17 mouse cellular contexts compared by ENCODE assay signal in the genomic region with DNA sequence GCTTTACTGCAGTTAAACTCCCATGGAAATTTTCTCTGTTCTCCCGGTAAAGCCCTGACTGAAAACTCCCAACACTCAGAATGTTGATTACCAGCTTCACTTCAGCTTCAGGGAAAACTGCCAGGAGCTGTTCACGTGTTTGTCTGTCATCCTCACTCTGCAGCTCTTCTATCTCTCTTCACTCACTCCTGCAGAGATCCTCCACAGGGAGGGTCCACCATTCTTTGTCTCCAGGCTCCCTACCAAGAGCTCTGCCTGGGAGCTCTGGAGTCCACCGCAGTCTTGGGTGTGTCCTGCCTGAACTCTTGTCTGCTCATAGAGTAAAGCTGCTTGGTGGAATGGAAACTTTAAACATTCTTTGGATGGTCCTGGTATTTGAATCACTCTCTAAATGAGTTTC. TPM values are rescaled to one million over a fixed set of nuclear protein-coding genes. Genes with fewer than 3 reads are reported as not detected.
DNase-seq lines count a peak whose midpoint lies in the region; ATAC-seq and TF ChIP-seq lines count a peak whose summit lies in the region.
"Had no signal": no experiment of that assay in that cellular context is flagged by ENCODE, and none has a peak within 500 bp of the region (broad histone marks: within the 10 kb centered on the region; RNA-seq: fewer than 3 reads in every experiment).

No protein-coding gene starts in this region.

- no peak for TF ChIP-seq CTCF in lung, adult 2 months (IDR thresholded peaks at IDR 0.05; ENCODE audit: insufficient read depth, low read length)

- no peak overlapping the region for H3K4me3 ChIP-seq in lung, embryonic 16.5 days (ENCODE audit: low read length)
- H3K4me3 ChIP-seq in lung, adult 2 months (replicated peaks; ENCODE audit: extremely low read depth, low read depth, low read length), result no peak overlapping the region
- H3K4me3 ChIP-seq in limb, embryonic 14.5 days (replicated peaks; ENCODE audit: low read length), result no peak overlapping the region
- H3K4me3 ChIP-seq: erythroblast, embryonic 14.5 days; liver, embryonic 12.5 days; midbrain, embryonic 13.5 days had no signal

- H3K27me3 ChIP-seq in lung, embryonic 16.5 days (ENCODE audit: control insufficient read depth, insufficient read depth, low read depth, low read length), result no peaks in the 10 kb centered on the region
- H3K27me3 ChIP-seq in limb, embryonic 14.5 days (ENCODE audit: control insufficient read depth, insufficient read depth, low read length), result no peaks in the 10 kb centered on the region
- H3K27me3 ChIP-seq: liver, embryonic 12.5 days; midbrain, embryonic 13.5 days had no signal

- H3K4me2 ChIP-seq in lung, embryonic 16.5 days (ENCODE audit: low read depth, low read length), result no peak overlapping the region
- H3K4me2 ChIP-seq in limb, embryonic 14.5 days (replicated peaks; ENCODE audit: low read depth, low read length, severe bottlenecking), result no peak overlapping the region
- H3K4me2 ChIP-seq: liver, embryonic 12.5 days; midbrain, embryonic 13.5 days had no signal

- 0 out of 2 replicates have a peak, but pooled peaks have one; percentile 19 for ATAC-seq in lung, embryonic 16.5 days (ENCODE audit: low read depth)
- peak; percentile 75 for ATAC-seq in limb, embryonic 14.5 days (ENCODE audit: low FRiP score, low read depth)
- ATAC-seq: inflammation-experienced regulatory T-cells, adult 6 months; liver, embryonic 12.5 days; midbrain, embryonic 13.5 days had no signal

- peaks cover 26% of the 10 kb centered on the region for H3K4me1 ChIP-seq in lung, embryonic 16.5 days (replicated peaks; ENCODE audit: control insufficient read depth, insufficient read depth, low read length)
- peaks cover 2% of the 10 kb centered on the region for H3K4me1 ChIP-seq in lung, adult 2 months (ENCODE audit: control insufficient read depth, insufficient read depth, low read length)
- peaks cover 35% of the 10 kb centered on the region for H3K4me1 ChIP-seq in limb, embryonic 14.5 days (ENCODE audit: control insufficient read depth, insufficient read depth, low read length)
- H3K4me1 ChIP-seq: liver, embryonic 12.5 days had no signal

- H3K27ac ChIP-seq in lung, embryonic 16.5 days (ENCODE audit: low read length), result peak overlapping the region; percentile 43; the same call in 1 of the 2 replicates
- peak overlapping the region; percentile 67; the same call in 1 of the 2 replicates for H3K27ac ChIP-seq in limb, embryonic 14.5 days (replicated peaks; ENCODE audit: low read depth, low read length)
- H3K27ac ChIP-seq: liver, embryonic 12.5 days; midbrain, embryonic 13.5 days had no signal

- H3K9ac ChIP-seq in lung, embryonic 16.5 days (ENCODE audit: low read length), result no peak overlapping the region
- H3K9ac ChIP-seq in limb, embryonic 14.5 days (ENCODE audit: low read depth, low read length, severe bottlenecking), result no peak overlapping the region
- H3K9ac ChIP-seq: liver, embryonic 12.5 days; midbrain, embryonic 13.5 days had no signal

- no peak for TF ChIP-seq POLR2A in lung, adult 2 months (IDR thresholded peaks at IDR 0.05; ENCODE audit: borderline replicate concordance, extremely low read depth, low read depth, low read length)
- no peak for TF ChIP-seq POLR2A in limb, embryonic 14.5 days (IDR thresholded peaks at IDR 0.05; ENCODE audit: borderline replicate concordance, extremely low read depth, insufficient read depth, insufficient read length)

- DNase-seq in gastrocnemius, postnatal 25 days, result peak; percentile 24
- DNase-seq in gastrocnemius, adult 18-20 months (ENCODE audit: low spot score), result no peak
- no peak for DNase-seq in lung, adult 2 months
- peak; percentile 68 for DNase-seq in ZHBTc4 (ENCODE audit: low read depth, low spot score)
- DNase-seq in limb, embryonic 14.5 days (ENCODE audit: low spot score), result peak; percentile 62
- no peak for DNase-seq in testis, postnatal 10 days (ENCODE audit: low spot score)
- DNase-seq: adrenal gland, postnatal 10 days; cerebellum, adult 8-10 months; kidney, postnatal 10 days; right cerebral cortex, adult 18-20 months had no signal

- WGBS in lung, embryonic 16.5 days, result 22% methylated on average over 3 of the region's 3 CpGs
- 42% methylated on average over 3 of the region's 3 CpGs for WGBS in lung, adult 2 months
- WGBS in limb, embryonic 14.5 days, result 22% methylated on average over 3 of the region's 3 CpGs

- no peaks in the 10 kb centered on the region for H3K9me3 ChIP-seq in lung, embryonic 16.5 days (ENCODE audit: control insufficient read depth, low read length)
- no peaks in the 10 kb centered on the region for H3K9me3 ChIP-seq in limb, embryonic 14.5 days (ENCODE audit: control insufficient read depth, low read length)
- H3K9me3 ChIP-seq: liver, embryonic 12.5 days; midbrain, embryonic 13.5 days had no signal

- H3K36me3 ChIP-seq in lung, embryonic 16.5 days (ENCODE audit: control insufficient read depth, insufficient read depth, low read length), result no peaks in the 10 kb centered on the region
- no peaks in the 10 kb centered on the region for H3K36me3 ChIP-seq in limb, embryonic 14.5 days (ENCODE audit: control insufficient read depth, insufficient read depth, low read length)
- H3K36me3 ChIP-seq: G1E; liver, embryonic 12.5 days; midbrain, embryonic 13.5 days had no signal

RNA-seq across cellular contexts. Expression of gene Fzd7, which starts 25.4 kb away (rescaled TPM):
- total RNA-seq in gastrocnemius, postnatal 25 days (2021), result 10 to 100 TPM; 17.3 to 24.8 TPM
- 10 to 100 TPM; 25.9 to 52.4 TPM for total RNA-seq in gastrocnemius, adult 18-20 months (2021)
- polyA plus RNA-seq in lung, embryonic 16.5 days (2015; fragmentation: Nextera tagmentation; extraction: Ambion mirVana), result 12.4 and 12.9 TPM in 2 replicates
- polyA plus RNA-seq in lung, adult 2 months (2012; rRNA removed), result 39.4 and 41.0 TPM in 2 replicates
- polyA plus RNA-seq in limb, embryonic 14.5 days (2012; rRNA removed), result 27.5 and 38.0 TPM in 2 replicates
- polyA plus RNA-seq in limb, embryonic 14.5 days (2014; fragmentation: Nextera tagmentation; extraction: Ambion mirVana), result 14.8 and 14.9 TPM in 2 replicates

RNA-seq across cellular contexts. Expression of gene Gm973, which starts 59.2 kb away (rescaled TPM):
- under 1 TPM; 0.21 to 0.23 TPM for total RNA-seq in gastrocnemius, postnatal 25 days (2021)
- total RNA-seq in gastrocnemius, adult 18-20 months (2021), result 1 to 10 TPM in 1 of 2 experiments, under 1 TPM in 1; 0.87 to 1.4 TPM
- 2.0 and 2.3 TPM in 2 replicates for polyA plus RNA-seq in lung, embryonic 16.5 days (2015; fragmentation: Nextera tagmentation; extraction: Ambion mirVana)
- 1.6 and 2.5 TPM in 2 replicates for polyA plus RNA-seq in lung, adult 2 months (2012; rRNA removed)
- polyA plus RNA-seq in limb, embryonic 14.5 days (2012; rRNA removed), result 2.2 and 2.8 TPM in 2 replicates
- 1.8 and 2.1 TPM in 2 replicates for polyA plus RNA-seq in limb, embryonic 14.5 days (2014; fragmentation: Nextera tagmentation; extraction: Ambion mirVana)
- polyA plus RNA-seq: C2C12; erythroblast, embryonic 14.5 days; liver, embryonic 12.5 days had no signal

Comparison
In these comparisons a context has a peak if more than half of its experiments do, and no peak if none do; other contexts are left out.
1. DNase-seq: peak in gastrocnemius, postnatal 25 days (single experiment), ZHBTc4 (single experiment) and limb, embryonic 14.5 days (single experiment); none in gastrocnemius, adult 18-20 months (single experiment), lung, adult 2 months (single experiment) and testis, postnatal 10 days (single experiment).